Mouse (Mus musculus): ENCODE results near the gene Eno4.

DNA sequence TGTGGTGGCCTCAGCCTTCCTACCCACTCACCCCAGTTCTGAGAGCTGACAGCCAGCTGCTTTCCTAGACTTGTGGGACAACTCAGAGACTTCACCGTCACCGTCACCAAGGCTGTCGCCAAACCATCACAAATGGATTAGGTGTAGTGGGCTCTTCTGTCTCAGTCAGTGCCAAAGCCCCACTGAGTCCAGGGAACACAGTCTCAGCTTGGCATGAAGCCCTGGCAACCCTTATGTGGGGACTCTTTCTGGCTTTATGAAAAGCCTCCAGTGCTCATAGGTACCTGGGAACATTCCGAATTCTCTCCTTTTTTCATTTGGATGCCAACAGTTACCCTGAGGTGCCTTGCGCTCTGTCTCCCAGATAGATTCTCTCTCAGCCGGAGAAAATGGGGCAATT lies 29.9 kb upstream of the Eno4 start:
- TF ChIP-seq CTCF (IDR thresholded peaks at IDR 0.05; ENCODE audit: low read depth, low read length) (no peak), POLR2A (IDR thresholded peaks at IDR 0.05; ENCODE audit: borderline replicate concordance, low read depth, low read length) (no peak)

Data from bone marrow macrophage, adult 2 months (primary cell).